Mouse (Mus musculus) splenic B cell, adult 2 months (primary cell): ENCODE data around the gene Dntt.
A peak's percentile ranks its signal among the peaks of the same experiment; 100 is the strongest.

Experiments
- DNase-seq: peaks from one replicate; pipeline ENCODE4 v3.0.0-alpha.2; 2011; ENCODE audit warnings: low read depth, low spot score
- H3K27me3 ChIP-seq: 2 replicates; pipeline ENCODE4 v1.6.1; 2012; ENCODE audit warnings: mild to moderate bottlenecking, low read length, moderate library complexity, mixed read lengths; ENCODE audit not compliant: control insufficient read depth, poor library complexity, insufficient read depth, severe bottlenecking
- H3K36me3 ChIP-seq: 2 replicates; pipeline ENCODE4 v1.6.1; 2012; ENCODE audit warnings: mild to moderate bottlenecking, low read length, moderate library complexity, mixed read lengths; ENCODE audit not compliant: control insufficient read depth, poor library complexity, insufficient read depth, severe bottlenecking

Gene Dntt

GRCm38 (mm10) chr19:41029219-41029618 lies at the start of gene Dntt:
TSS of gene Dntt (plus strand) at chr19:41029275.
- H3K36me3 ChIP-seq: no peaks in the 10 kb centered on the region
- no peaks in the 10 kb centered on the region for H3K27me3 ChIP-seq
- no peak for DNase-seq

- peak; percentile 42 for DNase-seq
- no peaks in the 10 kb centered on the region for H3K27me3 ChIP-seq
- peaks cover 13% of the 10 kb centered on the region for H3K36me3 ChIP-seq
These were observed 48.4 kb upstream of the Dntt start for GRCm38 (mm10) chr19:40980671-40981070.

GRCm38 (mm10) chr19:40984536-40984935 lies 44.5 kb upstream of the Dntt start:
- no peaks in the 10 kb centered on the region for H3K27me3 ChIP-seq
- peaks cover 21% of the 10 kb centered on the region for H3K36me3 ChIP-seq
- no peak for DNase-seq

- DNase-seq: no peak
- H3K36me3 ChIP-seq: peaks cover 19% of the 10 kb centered on the region
- H3K27me3 ChIP-seq: no peaks in the 10 kb centered on the region
These were observed 40.2 kb upstream of the Dntt start for GRCm38 (mm10) chr19:40988856-40989255.

GRCm38 (mm10) chr19:40989961-40990600 lies 39.0 kb upstream of the Dntt start:
- H3K36me3 ChIP-seq: peaks cover 19% of the 10 kb centered on the region
- no peak for DNase-seq
- H3K27me3 ChIP-seq: no peaks in the 10 kb centered on the region

GRCm38 (mm10) chr19:40990781-40991343 lies 38.2 kb upstream of the Dntt start:
- peak; percentile 65 for DNase-seq
- H3K36me3 ChIP-seq: peaks cover 19% of the 10 kb centered on the region
- H3K27me3 ChIP-seq: no peaks in the 10 kb centered on the region

GRCm38 (mm10) chr19:40991626-40992025 lies 37.4 kb upstream of the Dntt start:
- DNase-seq: no peak
- H3K36me3 ChIP-seq: peaks cover 19% of the 10 kb centered on the region
- no peaks in the 10 kb centered on the region for H3K27me3 ChIP-seq

- Histone ChIP-seq H3K27me3 (no peaks in the 10 kb centered on the region), H3K36me3 (peaks cover 19% of the 10 kb centered on the region)
- DNase-seq: no peak
These were observed 37.0 kb upstream of the Dntt start for GRCm38 (mm10) chr19:40992096-40992495.

- DNase-seq: no peak
- peaks cover 14% of the 10 kb centered on the region for H3K36me3 ChIP-seq
- H3K27me3 ChIP-seq: no peaks in the 10 kb centered on the region
These were observed 36.5 kb upstream of the Dntt start for GRCm38 (mm10) chr19:40992517-40993044.

GRCm38 (mm10) chr19:40993356-40993755 lies 35.7 kb upstream of the Dntt start:
- H3K27me3 ChIP-seq: no peaks in the 10 kb centered on the region
- no peak for DNase-seq
- H3K36me3 ChIP-seq: peaks cover 12% of the 10 kb centered on the region

GRCm38 (mm10) chr19:40994057-40994585 lies 35.0 kb upstream of the Dntt start, which contains the start of gene Blnk:
TSS of gene Blnk (minus strand) at chr19:40994535.
- H3K36me3 ChIP-seq: peaks cover 12% of the 10 kb centered on the region
- DNase-seq: peak; percentile 95

GRCm38 (mm10) chr19:40994911-40995310 lies 34.2 kb upstream of the Dntt start:
- no peaks in the 10 kb centered on the region for H3K27me3 ChIP-seq
- no peak for DNase-seq
- H3K36me3 ChIP-seq: peaks cover 8% of the 10 kb centered on the region

More at GRCm38 (mm10) chr19:40994057-40994585, 35.0 kb upstream of the Dntt start, which contains the start of gene Blnk:
- no peaks in the 10 kb centered on the region for H3K27me3 ChIP-seq

GRCm38 (mm10) chr19:40995449-40996401 lies 33.4 kb upstream of the Dntt start:
- H3K36me3 ChIP-seq: peaks cover 3% of the 10 kb centered on the region; the same call in 1 of the 2 replicates
- peak; percentile 80 for DNase-seq
- no peaks in the 10 kb centered on the region for H3K27me3 ChIP-seq

- H3K27me3 ChIP-seq: no peaks in the 10 kb centered on the region
- peaks cover 3% of the 10 kb centered on the region; the same call in 1 of the 2 replicates for H3K36me3 ChIP-seq
These were observed 32.4 kb upstream of the Dntt start for GRCm38 (mm10) chr19:40996722-40997121.

More at GRCm38 (mm10) chr19:40996722-40997121, 32.4 kb upstream of the Dntt start:
- DNase-seq: no peak
